Mouse (Mus musculus) CD8-positive naive resting alpha-beta T cell, adult 57 days (primary cell): ENCODE data around the gene Otub2. TPM values are rescaled to one million over a fixed set of nuclear protein-coding genes. Genes with fewer than 3 reads are reported as not detected.

ENCODE experiments used
- total RNA-seq: library from RNA; stranded (reverse); gene quantifications from one replicate; pipeline ENCODE4 v1.2.4, GENCODE M21; 2023

The Otub2 gene
- total RNA-seq, result 1.1 TPM

DNA sequence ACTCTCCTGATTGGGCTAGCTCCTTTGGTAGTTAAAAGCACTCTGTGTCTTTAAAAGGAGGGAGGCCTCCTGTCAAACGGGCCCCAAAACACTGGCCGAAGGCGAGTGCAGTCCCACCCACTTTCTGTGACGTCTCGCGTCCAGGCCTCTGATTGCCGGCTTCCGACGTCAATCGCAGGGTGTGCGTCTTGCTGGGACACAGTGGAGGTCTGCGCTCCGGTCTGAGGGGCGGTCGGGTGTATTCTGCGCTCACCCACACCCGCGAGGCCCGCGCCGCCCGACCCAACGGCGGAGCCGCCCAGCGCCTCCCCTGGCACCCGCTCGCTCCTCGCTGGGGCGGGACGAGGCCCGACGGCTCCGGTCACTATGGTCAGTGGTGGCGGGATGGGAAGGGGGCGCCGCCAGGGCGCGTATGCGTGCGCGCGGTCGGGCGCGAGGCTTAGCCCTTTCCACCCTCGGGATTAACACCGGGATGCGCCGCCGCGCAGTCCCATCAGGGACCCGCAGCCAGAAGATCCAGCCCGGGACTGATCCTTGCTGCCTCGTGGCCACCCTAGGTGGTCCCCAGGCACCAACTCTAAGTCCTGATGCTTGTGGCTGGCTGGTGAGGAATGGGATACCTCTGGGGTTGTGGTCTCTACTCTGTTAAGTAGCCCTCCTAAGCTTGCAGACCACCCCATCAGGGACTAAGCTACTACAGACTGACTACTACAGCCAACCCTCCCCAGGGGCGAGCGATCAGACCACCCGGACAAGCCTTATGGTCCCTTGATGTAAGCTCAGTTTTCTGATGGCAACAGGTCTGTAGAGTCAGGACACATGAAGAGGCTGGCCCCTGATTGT lies at the start of gene Otub2:
Gene Otub2, plus strand, starts transcription at position 178 of the 843 bp plus-strand sequence.

DNA sequence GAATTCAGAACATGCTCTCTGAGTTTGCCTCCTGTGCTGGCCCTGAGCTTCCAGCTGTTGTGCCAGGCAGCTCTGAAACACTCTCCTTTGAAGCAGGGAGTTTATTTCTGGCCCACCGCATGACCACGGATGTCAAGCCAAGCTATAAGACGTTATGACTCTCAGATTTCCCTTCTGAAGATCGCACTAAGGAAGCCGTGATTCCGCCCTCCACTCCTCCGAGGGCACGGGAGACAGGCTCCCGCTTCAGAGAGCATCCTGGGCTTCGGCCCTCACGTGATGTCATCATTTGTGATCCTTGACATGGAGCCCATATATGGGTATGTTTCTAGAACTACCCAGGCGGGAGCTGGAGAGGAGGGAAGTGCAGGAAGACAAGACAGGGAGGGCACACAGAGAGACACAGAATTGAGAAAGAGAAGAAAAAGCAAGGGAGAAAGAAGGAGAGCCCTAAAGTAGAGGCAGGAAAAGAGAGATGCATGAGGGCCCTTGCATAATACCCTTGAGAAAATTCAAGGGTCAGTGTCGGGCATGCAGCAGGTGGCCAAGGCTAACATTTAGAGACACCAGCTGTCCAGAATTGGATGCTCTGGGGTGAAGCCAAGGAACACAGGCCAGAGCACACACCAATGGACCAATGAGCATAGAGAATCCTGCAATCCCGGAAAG lies 32.6 kb upstream of the Otub2 start, which contains the start of gene Asb2:
Gene Asb2, minus strand, starts transcription at position 256 of the 669 bp plus-strand sequence.

DNA sequence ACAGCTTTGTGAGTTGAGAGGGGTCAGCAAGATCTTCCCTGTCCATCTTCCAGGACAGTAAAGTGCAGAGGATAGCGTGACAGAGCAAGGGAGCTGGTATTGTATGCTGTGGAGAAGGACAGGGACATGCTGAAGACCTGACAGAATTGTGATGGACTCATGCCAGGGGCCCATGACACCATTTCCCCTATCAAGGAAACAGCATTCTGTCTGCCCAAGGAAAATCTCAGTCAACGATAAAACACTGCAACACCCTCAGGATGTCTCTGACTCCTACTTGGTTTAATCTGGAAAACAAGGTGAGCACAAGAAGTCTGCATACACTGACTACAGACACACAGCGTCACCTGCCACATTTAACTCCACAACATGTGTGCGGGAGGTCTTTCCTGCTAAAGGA lies 19.2 kb downstream of the Otub2 start, which contains the start of gene 9330161L09Rik:
Gene 9330161L09Rik, minus strand, starts transcription at position 101 of the 400 bp plus-strand sequence.

DNA sequence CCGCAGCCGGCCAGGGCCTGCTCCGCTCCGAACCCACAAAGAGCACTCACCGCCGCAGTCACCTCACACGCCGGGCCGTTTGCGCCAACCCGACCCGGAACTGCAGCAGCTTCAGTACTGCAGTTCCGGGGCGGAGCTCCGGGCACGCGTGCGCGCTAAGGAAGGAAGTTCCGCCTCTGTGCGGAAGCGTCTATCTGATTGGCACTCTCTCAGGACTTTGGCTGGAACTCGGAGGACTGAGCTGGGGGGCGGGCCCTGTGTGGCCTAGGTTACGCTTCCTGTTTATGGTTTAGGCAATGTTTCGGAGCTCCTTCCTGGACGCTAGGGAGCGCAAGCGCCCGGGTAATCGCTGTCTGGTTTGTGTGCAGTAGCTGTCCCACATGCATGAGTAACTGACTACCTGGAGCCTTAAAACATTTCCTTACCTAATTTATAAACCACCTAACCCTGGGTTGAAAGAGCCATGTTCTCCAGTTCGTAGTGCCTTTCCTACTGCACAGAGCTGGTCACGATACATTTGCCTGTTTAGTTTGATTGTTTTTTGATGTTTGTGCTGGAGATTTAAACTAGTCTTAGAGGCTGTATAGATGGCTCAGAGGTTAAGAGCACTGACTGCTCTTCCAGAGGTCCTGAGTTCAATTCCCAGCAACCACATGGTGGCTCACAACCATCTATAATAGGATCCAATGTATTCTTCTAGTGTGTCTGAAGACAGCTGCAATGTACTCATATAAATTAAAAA lies 37.4 kb downstream of the Otub2 start, which contains the start of gene Ddx24:
Gene Ddx24, minus strand, starts transcription at position 102 of the 742 bp plus-strand sequence.

DNA sequence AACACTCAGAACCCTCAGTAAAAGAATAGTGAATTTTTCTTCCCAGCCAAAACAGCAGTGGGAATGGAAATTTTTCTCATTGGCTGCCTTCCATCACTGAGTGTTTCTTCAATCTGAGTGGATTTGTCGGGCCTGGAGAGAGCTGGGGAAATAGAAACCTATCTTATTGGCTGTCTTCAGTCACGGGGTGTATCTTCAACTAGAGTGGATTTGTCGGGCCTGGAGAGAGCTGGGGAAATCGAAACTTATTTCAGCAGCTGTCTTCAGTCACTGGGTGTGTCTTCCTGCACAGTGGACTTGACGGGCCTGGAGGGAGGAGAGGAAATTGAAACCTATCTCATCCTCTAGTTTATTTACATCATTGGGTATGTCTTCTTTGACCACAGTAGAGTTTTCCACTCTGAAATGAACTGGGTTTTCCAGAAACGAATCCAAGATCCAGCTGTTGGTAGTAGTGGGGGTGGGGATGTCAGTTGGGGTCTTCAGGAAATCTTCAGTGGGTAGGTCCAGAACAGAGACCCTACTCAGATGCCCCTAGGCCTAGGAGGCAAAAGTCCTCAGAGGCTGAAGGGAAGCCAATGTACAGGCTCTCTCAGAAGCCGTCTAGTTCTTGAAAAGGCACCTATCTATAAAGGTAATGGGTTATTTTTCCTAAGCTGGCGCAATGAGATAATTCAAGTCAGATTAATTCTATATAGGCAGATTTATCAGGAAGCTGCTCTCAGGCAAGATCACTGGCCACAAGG lies 45.7 kb downstream of the Otub2 start, which contains the start of gene Ifi27:
Gene Ifi27, plus strand, starts transcription at position 226 of the 746 bp plus-strand sequence.

DNA sequence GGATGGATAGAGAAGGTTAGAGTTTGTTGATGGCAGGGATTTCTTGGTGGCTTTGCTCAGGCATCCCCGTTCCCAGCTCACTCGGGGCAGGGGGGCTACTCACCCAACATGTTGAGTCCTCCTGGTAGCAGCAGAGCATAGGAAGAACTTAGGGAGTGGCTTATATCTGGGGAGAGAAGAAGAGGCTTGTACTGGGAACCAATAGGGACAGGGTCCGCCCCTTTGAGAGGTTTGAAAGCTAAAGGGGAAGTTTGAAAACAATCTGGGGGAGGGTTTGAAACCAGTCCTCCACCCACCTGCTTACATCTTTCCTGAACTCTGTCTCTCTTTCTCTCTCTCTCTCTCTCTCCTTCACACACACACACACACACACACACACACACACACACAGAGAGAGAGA lies 55.0 kb downstream of the Otub2 start, which contains the start of gene Ifi27l2a:
Gene Ifi27l2a, minus strand, starts transcription at position 157 of the 400 bp plus-strand sequence.

Other genes starting within 250 kb of the Otub2 start
- not detected for gene Prima1, start 146.5 kb upstream of the Otub2 start, total RNA-seq
- gene Fam181a, start 77.7 kb upstream of the Otub2 start, total RNA-seq, result not detected
- 7.1 TPM for gene Asb2, start 32.7 kb upstream of the Otub2 start, total RNA-seq
- gene 9330161L09Rik, start 19.1 kb downstream of the Otub2 start, total RNA-seq, result 10.8 TPM
- 189 TPM for gene Ddx24, start 37.1 kb downstream of the Otub2 start, total RNA-seq
- gene Ifi27, start 45.5 kb downstream of the Otub2 start, total RNA-seq, result 211 TPM
- 182 TPM for gene Ifi27l2a, start 55.0 kb downstream of the Otub2 start, total RNA-seq
- not detected for gene Ifi27l2b, start 68.5 kb downstream of the Otub2 start, total RNA-seq
- gene Ppp4r4, start 143.6 kb downstream of the Otub2 start, total RNA-seq, result not detected
- gene Serpina10, start 242.8 kb downstream of the Otub2 start, total RNA-seq, result not detected